Mouse (Mus musculus): ENCODE results near the gene Ints14.

Ints14 gene

DNA sequence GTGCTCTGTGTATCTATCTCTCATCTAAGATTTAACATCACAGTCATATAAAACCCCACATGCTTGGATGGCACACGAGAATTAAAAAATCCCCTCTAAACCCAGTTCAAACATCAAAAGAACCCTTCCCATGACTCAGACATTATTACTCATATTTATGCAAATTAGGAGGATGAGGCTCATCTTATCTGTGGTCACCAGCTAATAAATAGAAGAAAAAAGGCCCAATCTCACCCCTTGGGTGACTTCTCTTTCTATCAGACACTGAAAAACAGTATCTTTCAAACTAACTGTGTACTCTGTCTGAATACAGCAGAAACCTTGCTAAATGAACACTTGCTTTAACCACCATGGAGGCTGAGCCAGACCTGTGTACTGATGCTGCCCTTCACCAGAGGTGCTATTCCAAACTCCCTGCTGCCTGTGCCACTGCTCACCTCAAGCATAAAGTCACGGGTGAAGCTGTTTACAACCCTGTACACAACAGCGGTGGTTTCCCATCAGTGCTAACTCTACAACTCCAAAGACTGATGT lies 58.0 kb downstream of the Ints14 start:
- DNase-seq (ENCODE audit: low spot score in 2 of 2): no peak

DNA sequence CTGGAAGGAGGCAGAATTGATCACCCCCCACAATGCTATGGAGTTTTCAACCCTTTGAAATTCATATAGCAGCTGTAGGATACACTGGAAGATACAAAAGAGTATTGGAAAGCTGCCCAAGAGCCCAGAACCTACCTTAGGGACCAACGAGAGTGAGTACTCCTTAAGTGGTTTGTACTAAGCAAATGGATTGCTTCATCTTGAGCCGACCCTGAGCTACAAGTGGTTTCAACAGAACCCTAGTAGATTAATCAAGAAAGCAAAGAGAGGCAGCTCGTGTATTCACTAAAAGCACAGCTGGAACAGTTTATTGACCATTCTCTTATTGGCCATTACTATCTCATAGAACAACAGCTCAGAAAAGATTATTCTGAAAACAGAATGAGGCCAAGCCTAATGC lies 58.4 kb downstream of the Ints14 start:
- DNase-seq (ENCODE audit: low spot score in 2 of 2): no peak

DNA sequence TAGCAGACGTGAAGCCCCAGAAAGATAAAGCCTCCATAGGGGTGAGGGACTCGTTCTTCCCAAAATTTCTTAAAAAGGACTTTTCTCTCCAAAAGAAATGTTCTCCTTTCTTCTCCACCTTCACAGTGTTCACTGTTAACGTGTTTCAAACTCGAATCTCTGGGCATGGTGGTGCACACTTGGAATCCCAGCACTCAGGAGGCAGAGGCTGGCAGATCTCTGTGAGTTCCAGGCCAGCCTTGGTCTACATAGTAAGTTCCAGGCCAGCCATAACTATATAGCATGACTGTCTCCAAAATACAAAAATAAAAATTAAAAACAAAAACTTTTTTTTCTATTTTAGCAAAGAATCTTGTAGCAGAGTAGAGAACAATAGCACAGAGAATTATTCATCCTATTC lies 59.4 kb downstream of the Ints14 start:
- DNase-seq (ENCODE audit: low spot score in 2 of 2): no peak

DNA sequence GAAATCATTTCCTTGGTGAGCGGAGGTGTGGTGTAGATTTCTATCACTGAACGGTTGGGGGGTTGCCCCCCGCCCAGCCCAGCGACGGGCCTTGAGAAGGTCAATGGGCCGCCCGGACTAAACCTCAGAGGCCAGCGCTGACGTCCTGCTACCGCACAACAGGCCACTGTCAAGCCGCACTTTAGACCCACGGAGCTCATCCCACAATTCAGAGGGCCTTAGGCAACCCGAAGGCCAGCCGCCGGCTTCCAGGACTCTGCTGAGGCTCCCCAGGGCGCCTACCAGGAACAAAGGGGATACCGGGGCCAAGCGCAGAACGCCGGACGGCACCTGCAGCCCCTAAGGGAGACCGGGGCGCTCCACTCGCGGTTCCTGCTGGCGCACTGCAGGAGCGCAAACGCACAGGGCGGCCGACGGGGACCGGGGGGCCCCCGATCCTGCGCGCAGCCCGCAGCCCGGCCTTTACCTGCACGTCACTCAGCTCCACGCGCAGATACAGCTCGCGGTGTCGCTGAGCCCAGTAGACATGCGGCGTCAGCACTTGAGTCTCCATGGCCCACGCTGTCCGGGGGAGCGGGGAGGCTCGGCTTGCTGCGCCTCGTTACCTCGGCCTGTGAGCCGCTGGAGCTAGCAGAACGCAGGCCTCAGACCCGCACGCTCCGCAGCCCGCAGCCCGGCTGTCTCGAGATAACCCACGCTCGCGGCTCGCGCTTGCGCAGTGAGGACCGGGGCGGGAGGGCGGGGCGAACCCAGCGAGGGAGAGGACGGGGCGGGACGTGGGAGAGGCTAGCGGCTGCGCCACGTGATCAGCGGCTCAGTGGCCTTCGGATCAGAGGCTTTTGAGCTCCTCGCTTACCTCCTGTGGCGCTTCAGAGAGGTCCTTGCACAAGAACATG lies 60.5 kb downstream of the Ints14 start, which contains the start of gene Hacd3:
Hacd3 (minus strand) TSS at position 703 of the 896 bp plus-strand sequence.
- peak; percentile 82 to 84 for DNase-seq (ENCODE audit: low spot score in 2 of 2)

DNA sequence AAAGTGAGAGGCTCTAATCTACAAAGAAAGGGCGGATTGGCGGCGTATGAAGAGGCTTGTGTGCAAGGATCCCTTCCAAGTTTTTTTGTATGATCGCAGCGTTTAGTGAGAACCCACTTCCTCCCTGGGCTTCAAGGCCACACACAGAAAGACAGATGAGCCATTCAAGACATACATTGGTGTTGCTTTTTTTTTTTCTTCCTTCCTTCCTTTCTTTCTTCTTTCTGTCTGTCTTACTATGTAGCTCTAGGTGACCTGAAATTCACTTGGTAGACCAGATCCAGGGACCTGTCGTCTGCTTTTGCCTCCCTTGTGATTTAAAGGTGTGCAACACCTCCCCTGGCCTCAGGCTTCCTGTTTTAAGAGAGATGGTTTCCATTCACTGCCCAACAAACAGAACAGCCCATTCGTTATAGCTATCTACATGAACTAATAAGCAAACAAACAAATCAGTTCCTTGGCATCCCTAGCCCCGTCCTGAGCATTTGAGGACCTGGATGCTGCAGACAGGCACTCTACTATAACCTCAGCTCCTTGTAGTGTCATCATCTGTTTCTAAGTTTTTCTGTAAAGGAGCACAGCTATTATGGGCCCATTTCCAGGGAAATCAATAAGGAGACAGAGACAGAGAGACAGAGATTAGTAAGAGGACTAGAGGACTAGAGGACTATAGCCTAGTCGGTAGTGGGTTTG lies 61.3 kb downstream of the Ints14 start:
- no peak for DNase-seq (ENCODE audit: low spot score in 2 of 2)

DNA sequence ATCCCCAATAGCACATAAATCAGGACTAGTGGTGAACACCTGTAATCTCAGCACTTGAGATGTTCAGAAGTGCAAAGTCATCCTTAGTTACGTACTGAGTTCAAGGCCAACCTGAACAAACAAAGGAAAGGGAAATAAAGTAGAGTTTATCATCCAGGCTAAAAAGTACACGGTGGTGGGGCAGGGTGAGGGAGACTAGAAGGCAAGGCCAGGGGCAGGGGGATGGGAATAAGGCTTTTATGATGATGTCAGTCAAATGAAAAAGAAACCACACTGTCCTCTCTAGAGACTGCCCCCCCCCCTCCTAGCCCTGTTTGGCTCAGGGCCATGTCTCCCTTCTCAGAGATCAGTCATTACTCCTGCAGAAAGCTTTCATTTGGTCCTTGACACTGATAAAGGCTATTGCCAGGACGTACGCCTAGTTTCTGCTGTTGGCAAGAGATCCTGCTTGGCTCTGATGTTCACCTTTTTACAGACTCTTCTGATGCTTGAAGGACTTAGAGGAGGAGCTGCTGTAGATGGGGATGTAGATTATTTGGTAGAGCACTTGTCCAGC lies 62.0 kb downstream of the Ints14 start:
- DNase-seq (ENCODE audit: low spot score in 2 of 2): no peak

- no peak for DNase-seq (ENCODE audit: low spot score in 2 of 2)
Observed at GRCm38 (mm10) chr9:65023447-65023846, 62.7 kb downstream of the Ints14 start.

DNA sequence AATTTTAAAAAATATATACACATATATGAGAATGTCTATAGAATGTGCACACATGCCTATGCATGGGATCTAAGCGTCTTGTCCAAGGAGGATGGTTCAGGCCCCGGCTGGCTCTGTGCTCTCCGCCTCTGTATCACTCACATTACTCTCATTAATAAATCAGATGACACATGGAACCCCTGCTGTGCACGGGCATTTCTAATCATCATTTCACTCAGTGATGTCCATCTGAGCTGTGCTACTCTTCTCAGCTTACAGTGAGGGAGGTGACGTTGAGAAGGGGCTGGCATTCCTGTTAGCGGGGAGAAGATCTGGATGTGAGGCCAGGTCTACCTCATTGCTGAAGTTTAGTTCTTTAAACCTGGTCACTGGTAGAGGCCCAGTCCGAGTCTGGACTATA lies 66.5 kb downstream of the Ints14 start:
- no peak for DNase-seq (ENCODE audit: low spot score in 2 of 2)

DNA sequence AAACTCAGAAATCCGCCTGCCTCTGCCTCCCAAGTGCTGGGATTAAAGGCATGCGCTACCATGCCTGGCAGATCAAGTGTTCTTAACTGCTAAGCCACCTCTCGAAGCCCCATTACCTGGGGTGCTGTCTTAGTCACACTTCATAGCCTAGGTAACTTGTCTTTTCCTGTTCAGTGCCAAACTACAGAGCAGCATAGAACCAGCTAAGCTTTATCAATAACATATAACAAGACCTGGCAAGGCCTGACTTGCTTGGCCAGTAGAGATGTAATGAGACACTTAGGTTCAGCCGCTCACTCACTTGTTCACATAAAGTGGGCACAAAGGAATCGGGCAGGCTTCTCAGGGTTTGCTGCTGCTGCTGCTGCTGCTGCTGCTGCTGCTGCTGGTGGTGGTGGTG lies 67.6 kb downstream of the Ints14 start:
- DNase-seq (ENCODE audit: low spot score in 2 of 2): no peak

DNA sequence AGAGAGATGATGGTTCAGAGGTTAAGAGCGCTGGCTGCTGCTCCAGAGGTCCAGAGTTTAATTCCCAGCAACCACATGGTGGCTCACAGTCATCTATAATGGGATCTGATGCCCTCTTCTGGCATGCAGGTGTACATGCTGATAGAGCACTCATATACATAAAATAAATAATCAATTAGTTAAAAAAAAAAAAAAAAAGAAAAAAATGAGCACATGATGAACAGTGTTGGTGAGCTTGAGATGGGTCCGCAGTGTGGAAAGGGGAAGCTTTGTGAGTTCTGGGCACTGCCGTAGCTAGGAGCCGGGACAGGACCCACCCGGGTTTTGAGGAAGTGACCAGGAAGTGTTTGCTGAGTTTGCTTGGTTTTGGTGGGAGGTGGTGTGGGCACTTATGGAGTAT lies 70.7 kb downstream of the Ints14 start:
- DNase-seq (ENCODE audit: low spot score in 2 of 2): peak in 1 of 2 experiments; percentile 14

GRCm38 (mm10) chr9:65031894-65032268 lies 71.2 kb downstream of the Ints14 start:
- DNase-seq (ENCODE audit: low spot score in 2 of 2): no peak

- DNase-seq (ENCODE audit: low spot score in 2 of 2): peak; percentile 90 to 92
Observed at GRCm38 (mm10) chr9:65032269-65033108, 71.8 kb downstream of the Ints14 start, which contains the start of gene Dpp8. TSS of gene Dpp8 (plus strand) at chr9:65032414.

DNA sequence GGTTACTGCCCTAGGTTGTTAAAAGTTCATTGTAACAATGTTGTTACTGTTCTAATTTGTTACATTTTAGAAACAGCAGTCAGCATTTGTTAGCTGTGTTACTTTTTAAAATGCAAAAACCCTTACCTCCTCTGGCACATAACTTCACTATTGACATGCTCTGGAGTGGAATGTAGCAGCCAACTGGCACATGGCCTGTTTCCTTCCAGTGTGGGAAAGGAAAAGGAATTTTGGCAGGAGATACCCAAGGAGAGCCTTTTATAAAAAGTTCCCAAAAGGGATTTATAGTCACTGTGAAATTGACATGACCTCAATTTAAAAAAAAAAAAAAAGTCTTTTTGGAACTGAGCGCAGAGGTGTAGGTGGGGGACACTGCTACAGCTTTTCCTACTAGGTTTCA lies 75.8 kb downstream of the Ints14 start:
- DNase-seq (ENCODE audit: low spot score in 2 of 2): no peak
